Mouse (Mus musculus): ENCODE measurements around the gene Gm6763. TPM values are rescaled to one million over a fixed set of nuclear protein-coding genes. Genes with fewer than 3 reads are reported as not detected.
"Not testable (repeated sequence)": the region's sequence is repeated elsewhere in the genome, so short reads cannot be mapped to it uniquely, and the experiment has no call there.

Gene Gm6763
- not detected in 2 replicates for polyA plus RNA-seq (2012; ENCODE audit: insufficient read depth, low replicate concordance)

GRCm38 (mm10) chr10:104151197-104151596, at the start of gene Gm6763:
Gene Gm6763 (plus strand): TSS chr10:104151497.
- not testable (repeated sequence) for H3K36me3 ChIP-seq (replicated peaks; ENCODE audit: low read length); H3K4me1 ChIP-seq; H3K27me3 ChIP-seq (replicated peaks); H3K9me3 ChIP-seq; H3K4me3 ChIP-seq (replicated peaks)

- H3K36me3 ChIP-seq (replicated peaks; ENCODE audit: low read length), result no peaks in the 10 kb centered on the region
- TF ChIP-seq FLI1 (IDR thresholded peaks at IDR 0.05; ENCODE audit: low read length), result no peak
- TF ChIP-seq GATA1 (IDR thresholded peaks at IDR 0.05; ENCODE audit: borderline replicate concordance, low read length), result no peak
- H3K9me3 ChIP-seq, result no peaks in the 10 kb centered on the region
- H3K4me1 ChIP-seq, result no peaks in the 10 kb centered on the region
- H3K27me3 ChIP-seq (replicated peaks), result no peaks in the 10 kb centered on the region
- no peak overlapping the region for H3K4me3 ChIP-seq (replicated peaks)
Measured at GRCm38 (mm10) chr10:104110044-104110443, 41.3 kb upstream of the Gm6763 start.

GRCm38 (mm10) chr10:104118312-104118711, 33.0 kb upstream of the Gm6763 start:
- Histone ChIP-seq H3K27me3 (replicated peaks) (no peaks in the 10 kb centered on the region), H3K4me3 (replicated peaks) (no peak overlapping the region), H3K9me3 (no peaks in the 10 kb centered on the region), H3K36me3 (replicated peaks; ENCODE audit: low read length) (no peaks in the 10 kb centered on the region), H3K4me1 (no peaks in the 10 kb centered on the region)
- no peak for TF ChIP-seq FLI1 (IDR thresholded peaks at IDR 0.05; ENCODE audit: low read length)
- no peak for TF ChIP-seq GATA1 (IDR thresholded peaks at IDR 0.05; ENCODE audit: borderline replicate concordance, low read length)

- not testable (repeated sequence) for H3K27me3 ChIP-seq (replicated peaks); H3K36me3 ChIP-seq (replicated peaks; ENCODE audit: low read length); H3K4me1 ChIP-seq; H3K9me3 ChIP-seq; H3K4me3 ChIP-seq (replicated peaks)
Measured at GRCm38 (mm10) chr10:104142687-104143086, 8.6 kb upstream of the Gm6763 start, which contains the start of gene Gm21293. Gene Gm21293 (plus strand): TSS chr10:104142987.

- H3K9me3 ChIP-seq; H3K36me3 ChIP-seq (replicated peaks; ENCODE audit: low read length); H3K4me3 ChIP-seq (replicated peaks); H3K27me3 ChIP-seq (replicated peaks); H3K4me1 ChIP-seq: not testable (repeated sequence)
Measured at GRCm38 (mm10) chr10:104159706-104160105, 8.4 kb downstream of the Gm6763 start, which contains the start of gene Gm8764. Gene Gm8764 (plus strand): TSS chr10:104160006.

GRCm38 (mm10) chr10:104168215-104168614, 16.9 kb downstream of the Gm6763 start, which contains the start of gene Gm21304:
Gene Gm21304 (plus strand): TSS chr10:104168515.
- H3K4me3 ChIP-seq (replicated peaks); H3K4me1 ChIP-seq; H3K36me3 ChIP-seq (replicated peaks; ENCODE audit: low read length); H3K27me3 ChIP-seq (replicated peaks); H3K9me3 ChIP-seq: not testable (repeated sequence)

- H3K4me3 ChIP-seq (replicated peaks); H3K27me3 ChIP-seq (replicated peaks); H3K36me3 ChIP-seq (replicated peaks; ENCODE audit: low read length); H3K4me1 ChIP-seq; H3K9me3 ChIP-seq: not testable (repeated sequence)
Measured at GRCm38 (mm10) chr10:104176724-104177123, 25.4 kb downstream of the Gm6763 start, which contains the start of gene Gm21312. Gene Gm21312 (plus strand): TSS chr10:104177024.

GRCm38 (mm10) chr10:104185233-104185632, 33.9 kb downstream of the Gm6763 start, which contains the start of gene Gm20765:
Gene Gm20765 (plus strand): TSS chr10:104185533.
- H3K36me3 ChIP-seq (replicated peaks; ENCODE audit: low read length); H3K27me3 ChIP-seq (replicated peaks); H3K4me3 ChIP-seq (replicated peaks); H3K9me3 ChIP-seq; H3K4me1 ChIP-seq: not testable (repeated sequence)

- H3K36me3 ChIP-seq (replicated peaks; ENCODE audit: low read length); H3K27me3 ChIP-seq (replicated peaks); H3K4me3 ChIP-seq (replicated peaks); H3K9me3 ChIP-seq; H3K4me1 ChIP-seq: not testable (repeated sequence)
Measured at GRCm38 (mm10) chr10:104193742-104194141, 42.4 kb downstream of the Gm6763 start, which contains the start of gene Gm4340. Gene Gm4340 (plus strand): TSS chr10:104194042.

Other genes with a start within 250 kb of the Gm6763 start
- not detected in 2 replicates for gene Gm21293, start 8.5 kb upstream of the Gm6763 start, polyA plus RNA-seq (2012; ENCODE audit: insufficient read depth, low replicate concordance)
- not detected in 2 replicates for gene Gm8764, start 8.5 kb downstream of the Gm6763 start, polyA plus RNA-seq (2012; ENCODE audit: insufficient read depth, low replicate concordance)
- not detected in 2 replicates for gene Gm21304, start 17.0 kb downstream of the Gm6763 start, polyA plus RNA-seq (2012; ENCODE audit: insufficient read depth, low replicate concordance)
- gene Gm21312, start 25.5 kb downstream of the Gm6763 start, polyA plus RNA-seq (2012; ENCODE audit: insufficient read depth, low replicate concordance), result not detected in 2 replicates
- gene Gm20765, start 34.0 kb downstream of the Gm6763 start, polyA plus RNA-seq (2012; ENCODE audit: insufficient read depth, low replicate concordance), result not detected in 2 replicates
- not detected in 2 replicates for gene Gm4340, start 42.5 kb downstream of the Gm6763 start, polyA plus RNA-seq (2012; ENCODE audit: insufficient read depth, low replicate concordance)

Data from megakaryocyte, embryonic 14.5 days (primary cell).